Mouse (Mus musculus): ENCODE results near the gene Exosc6. TPM values are rescaled to one million over a fixed set of nuclear protein-coding genes. Genes with fewer than 3 reads are reported as not detected.
"Not testable (repeated sequence)": the region's sequence is repeated elsewhere in the genome, so short reads cannot be mapped to it uniquely, and the experiment has no call there.

Exosc6 gene
- polyA plus RNA-seq, 1 experiment, result 11.4 TPM

- no peaks in the 10 kb centered on the region for H3K79me3 ChIP-seq (ENCODE audit: low read depth)
- H3K36me3 ChIP-seq (ENCODE audit: control insufficient read depth, insufficient read depth), result no peaks in the 10 kb centered on the region
- no peaks in the 10 kb centered on the region for H3K79me2 ChIP-seq (ENCODE audit: control insufficient read depth, insufficient read depth)
- H3K4me3 ChIP-seq (ENCODE audit: insufficient read depth, poor library complexity, severe bottlenecking), result no peak overlapping the region
- no peaks in the 10 kb centered on the region for H3K27me3 ChIP-seq (ENCODE audit: control insufficient read depth, insufficient read depth, insufficient read length)
- TF ChIP-seq FOSL1 (IDR thresholded peaks at IDR 0.05; ENCODE audit: insufficient read depth, low read length, poor library complexity, severe bottlenecking) (no peak), CEBPB (IDR thresholded peaks at IDR 0.05; ENCODE audit: low read depth) (no peak), MYOD1 (IDR thresholded peaks at IDR 0.05; ENCODE audit: control insufficient read depth, insufficient read length, low read depth) (no peak), MAX (IDR thresholded peaks at IDR 0.05) (no peak)
- H3ac ChIP-seq (ENCODE audit: control insufficient read depth, insufficient read length, low read depth), result no peak overlapping the region
Measured at GRCm38 (mm10) chr8:111081580-111082258, 25.6 kb downstream of the Exosc6 start.

GRCm38 (mm10) chr8:111083936-111084335 is 27.8 kb downstream of the Exosc6 start:
- H3K79me3 ChIP-seq (ENCODE audit: low read depth); H3K4me3 ChIP-seq (ENCODE audit: insufficient read depth, poor library complexity, severe bottlenecking); H3K27me3 ChIP-seq (ENCODE audit: control insufficient read depth, insufficient read depth, insufficient read length); H3K36me3 ChIP-seq (ENCODE audit: control insufficient read depth, insufficient read depth); H3ac ChIP-seq (ENCODE audit: control insufficient read depth, insufficient read length, low read depth); H3K79me2 ChIP-seq (ENCODE audit: control insufficient read depth, insufficient read depth): not testable (repeated sequence)

- H3K4me3 ChIP-seq (ENCODE audit: insufficient read depth, poor library complexity, severe bottlenecking), result no peak overlapping the region
- TF ChIP-seq FOSL1 (IDR thresholded peaks at IDR 0.05; ENCODE audit: insufficient read depth, low read length, poor library complexity, severe bottlenecking), result no peak
- peak; percentile 65 for TF ChIP-seq CTCF (IDR thresholded peaks at IDR 0.05; ENCODE audit: control insufficient read depth, insufficient read depth, insufficient read length)
- TF ChIP-seq MAX (IDR thresholded peaks at IDR 0.05), result no peak
- TF ChIP-seq USF1 (IDR thresholded peaks at IDR 0.05; ENCODE audit: low read depth), result no peak
- no peak for TF ChIP-seq CEBPB (IDR thresholded peaks at IDR 0.05; ENCODE audit: low read depth)
- TF ChIP-seq MYOG (IDR thresholded peaks at IDR 0.05; ENCODE audit: control insufficient read depth, extremely low read depth, insufficient read length), result no peak
- H3K79me2 ChIP-seq (ENCODE audit: control insufficient read depth, insufficient read depth), result no peaks in the 10 kb centered on the region
Measured at GRCm38 (mm10) chr8:111090126-111090525, 34.0 kb downstream of the Exosc6 start.

GRCm38 (mm10) chr8:111091706-111092105 is 35.6 kb downstream of the Exosc6 start:
- Histone ChIP-seq H3K79me2 (ENCODE audit: control insufficient read depth, insufficient read depth) (peaks cover 9% of the 10 kb centered on the region), H3K79me3 (ENCODE audit: low read depth) (no peaks in the 10 kb centered on the region), H3ac (ENCODE audit: control insufficient read depth, insufficient read length, low read depth) (no peak overlapping the region), H3K4me3 (ENCODE audit: insufficient read depth, poor library complexity, severe bottlenecking) (no peak overlapping the region), H3K36me3 (ENCODE audit: control insufficient read depth, insufficient read depth) (no peaks in the 10 kb centered on the region), H3K27me3 (ENCODE audit: control insufficient read depth, insufficient read depth, insufficient read length) (no peaks in the 10 kb centered on the region)
- no peak for TF ChIP-seq CTCF (IDR thresholded peaks at IDR 0.05; ENCODE audit: control insufficient read depth, insufficient read depth, insufficient read length)
- TF ChIP-seq FOSL1 (IDR thresholded peaks at IDR 0.05; ENCODE audit: insufficient read depth, low read length, poor library complexity, severe bottlenecking), result no peak
- no peak for TF ChIP-seq MYOG (IDR thresholded peaks at IDR 0.05; ENCODE audit: control insufficient read depth, extremely low read depth, insufficient read length)
- no peak for TF ChIP-seq MAX (IDR thresholded peaks at IDR 0.05)
- no peak for TF ChIP-seq MYOD1 (IDR thresholded peaks at IDR 0.05; ENCODE audit: control insufficient read depth, insufficient read length, low read depth)
- no peak for TF ChIP-seq CEBPB (IDR thresholded peaks at IDR 0.05; ENCODE audit: low read depth)
- TF ChIP-seq USF1 (IDR thresholded peaks at IDR 0.05; ENCODE audit: low read depth), result no peak

More at GRCm38 (mm10) chr8:111090126-111090525, 34.0 kb downstream of the Exosc6 start:
- H3K27me3 ChIP-seq (ENCODE audit: control insufficient read depth, insufficient read depth, insufficient read length), result no peaks in the 10 kb centered on the region
- no peak overlapping the region for H3ac ChIP-seq (ENCODE audit: control insufficient read depth, insufficient read length, low read depth)
- no peaks in the 10 kb centered on the region for H3K79me3 ChIP-seq (ENCODE audit: low read depth)
- H3K36me3 ChIP-seq (ENCODE audit: control insufficient read depth, insufficient read depth), result no peaks in the 10 kb centered on the region

- not testable (repeated sequence) for H3K4me3 ChIP-seq (ENCODE audit: insufficient read depth, poor library complexity, severe bottlenecking); H3K79me3 ChIP-seq (ENCODE audit: low read depth); H3K79me2 ChIP-seq (ENCODE audit: control insufficient read depth, insufficient read depth); H3K27me3 ChIP-seq (ENCODE audit: control insufficient read depth, insufficient read depth, insufficient read length); H3K36me3 ChIP-seq (ENCODE audit: control insufficient read depth, insufficient read depth); H3ac ChIP-seq (ENCODE audit: control insufficient read depth, insufficient read length, low read depth)
Measured at GRCm38 (mm10) chr8:111092326-111092725, 36.2 kb downstream of the Exosc6 start, which contains the start of gene Clec18a. Clec18a (minus strand) TSS chr8:111092426.

- Histone ChIP-seq H3ac (ENCODE audit: control insufficient read depth, insufficient read length, low read depth) (peak within 1 kb of the TSS; percentile 59), H3K79me3 (ENCODE audit: low read depth) (no peaks in the 10 kb centered on the region), H3K79me2 (ENCODE audit: control insufficient read depth, insufficient read depth) (peaks cover 9% of the 10 kb centered on the region), H3K4me3 (ENCODE audit: insufficient read depth, poor library complexity, severe bottlenecking) (peak within 1 kb of the TSS; percentile 44), H3K36me3 (ENCODE audit: control insufficient read depth, insufficient read depth) (no peaks in the 10 kb centered on the region), H3K27me3 (ENCODE audit: control insufficient read depth, insufficient read depth, insufficient read length) (no peaks in the 10 kb centered on the region)
- TF ChIP-seq CEBPB (IDR thresholded peaks at IDR 0.05; ENCODE audit: low read depth) (no peak), FOSL1 (IDR thresholded peaks at IDR 0.05; ENCODE audit: insufficient read depth, low read length, poor library complexity, severe bottlenecking) (no peak), MAX (IDR thresholded peaks at IDR 0.05) (peak; percentile 81)
Measured at GRCm38 (mm10) chr8:111093865-111094718, 38.0 kb downstream of the Exosc6 start, which contains the start of gene Pdpr. Pdpr (plus strand) TSS chr8:111094630.

- Histone ChIP-seq H3K4me3 (ENCODE audit: insufficient read depth, poor library complexity, severe bottlenecking) (peak overlapping the region; percentile 44), H3ac (ENCODE audit: control insufficient read depth, insufficient read length, low read depth) (peak overlapping the region; percentile 59)
- H3K36me3 ChIP-seq (ENCODE audit: control insufficient read depth, insufficient read depth); H3K79me2 ChIP-seq (ENCODE audit: control insufficient read depth, insufficient read depth); H3K27me3 ChIP-seq (ENCODE audit: control insufficient read depth, insufficient read depth, insufficient read length); H3K79me3 ChIP-seq (ENCODE audit: low read depth): not testable (repeated sequence)
Measured at GRCm38 (mm10) chr8:111094719-111095302, 38.7 kb downstream of the Exosc6 start.
